21 mouse cellular contexts compared by ENCODE assay signal in the genomic region with DNA sequence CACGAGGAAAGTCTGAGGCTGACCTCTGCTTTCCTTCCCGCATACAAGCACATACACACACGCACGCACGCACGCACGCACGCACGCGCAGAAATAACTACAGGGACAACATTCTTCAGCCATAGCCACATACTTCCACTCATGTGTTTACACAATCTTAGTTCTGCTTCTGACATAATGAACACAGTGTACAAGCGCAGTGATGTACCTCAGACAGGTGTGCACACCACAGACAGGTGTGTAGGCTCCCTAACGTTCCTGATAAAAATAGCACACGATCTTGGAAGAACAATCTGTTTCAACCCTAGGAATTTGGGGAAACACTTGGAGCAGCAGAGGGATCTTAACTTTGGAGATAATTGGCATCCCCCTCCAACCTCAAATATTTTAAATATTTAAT.
"Had no signal": no experiment of that assay in that cellular context is flagged by ENCODE, and none has a peak within 500 bp of the region (broad histone marks: within the 10 kb centered on the region; RNA-seq: fewer than 3 reads in every experiment).

No protein-coding gene starts in this region.

- H3K4me2 ChIP-seq: liver, embryonic 13.5 days; liver, embryonic 15.5 days; lung, embryonic 14.5 days; midbrain, embryonic 11.5 days; midbrain, embryonic 13.5 days; midbrain, embryonic 15.5 days; neural tube, embryonic 13.5 days; neural tube, embryonic 15.5 days; stomach, embryonic 15.5 days had no signal

- H3K9me3 ChIP-seq: liver, embryonic 13.5 days; liver, embryonic 15.5 days; megakaryocyte, embryonic 14.5 days; midbrain, embryonic 13.5 days; midbrain, embryonic 15.5 days; neural tube, embryonic 13.5 days; neural tube, embryonic 15.5 days; stomach, embryonic 15.5 days had no signal

- H3K4me3 ChIP-seq: liver, embryonic 13.5 days; liver, embryonic 15.5 days; megakaryocyte, embryonic 14.5 days; midbrain, embryonic 13.5 days; midbrain, embryonic 15.5 days; neural tube, embryonic 13.5 days; neural tube, embryonic 15.5 days; stomach, embryonic 15.5 days had no signal

- H3K9ac ChIP-seq: liver, embryonic 13.5 days; liver, embryonic 15.5 days; liver, postnatal 0 days; lung, embryonic 14.5 days; midbrain, embryonic 13.5 days; midbrain, embryonic 15.5 days; neural tube, embryonic 13.5 days; neural tube, embryonic 15.5 days; stomach, embryonic 15.5 days had no signal

- H3K4me1 ChIP-seq: liver, embryonic 13.5 days; liver, embryonic 15.5 days; midbrain, embryonic 15.5 days; neural tube, embryonic 13.5 days; neural tube, embryonic 15.5 days; stomach, embryonic 15.5 days had no signal

- DNase-seq: liver, embryonic 13.5 days; liver, postnatal 0 days; lung, embryonic 14.5 days; lung, postnatal 14 days; retina, postnatal 1 day; right cerebral cortex, adult 18-20 months; right cerebral cortex, postnatal 25 days; right cerebral cortex, postnatal 4 days; thymus, adult 2 months; thymus, postnatal 25 days; thymus, postnatal 4 days had no signal

- H3K27ac ChIP-seq: liver, embryonic 13.5 days; liver, embryonic 15.5 days; macrophage; midbrain, embryonic 13.5 days; midbrain, embryonic 15.5 days; neural tube, embryonic 13.5 days; neural tube, embryonic 15.5 days; stomach, embryonic 15.5 days; stomach, postnatal 0 days had no signal

- H3K36me3 ChIP-seq: liver, embryonic 13.5 days; liver, embryonic 15.5 days; midbrain, embryonic 13.5 days; midbrain, embryonic 15.5 days; neural tube, embryonic 13.5 days; neural tube, embryonic 15.5 days; stomach, embryonic 15.5 days had no signal

- H3K27me3 ChIP-seq: liver, embryonic 13.5 days; liver, embryonic 15.5 days; midbrain, embryonic 13.5 days; midbrain, embryonic 15.5 days; neural tube, embryonic 13.5 days; neural tube, embryonic 15.5 days; stomach, embryonic 15.5 days had no signal

- ATAC-seq: liver, postnatal 0 days; midbrain, embryonic 13.5 days; midbrain, embryonic 15.5 days had no signal
